Mouse (Mus musculus): ENCODE results near the gene 2010300C02Rik.

DNA sequence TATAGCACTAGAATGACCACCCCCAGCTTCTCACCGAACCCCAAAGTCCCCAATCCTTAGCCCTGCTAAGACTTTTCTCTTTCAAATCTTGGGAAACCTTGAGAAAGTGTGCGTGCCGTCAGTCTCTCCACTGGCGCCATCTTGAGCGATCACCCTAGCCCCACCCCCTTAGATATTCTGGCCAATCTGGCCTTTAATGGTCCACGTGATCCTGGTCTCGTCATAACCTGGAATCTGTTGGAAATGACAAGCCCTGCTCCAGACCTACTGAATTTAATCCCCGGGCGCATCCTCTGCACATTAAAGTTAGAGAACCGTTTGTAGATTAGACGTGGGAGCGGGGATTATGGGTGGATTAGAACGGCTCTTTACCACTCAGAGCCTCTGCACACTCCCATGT is 140.2 kb downstream of the 2010300C02Rik start:
- TF ChIP-seq CTCF (IDR thresholded peaks at IDR 0.05; ENCODE audit: insufficient read depth, low read length) (no peak), POLR2A (IDR thresholded peaks at IDR 0.05; ENCODE audit: borderline replicate concordance, extremely low read depth, low read depth, low read length) (no peak)

Measured in lung, adult 2 months (tissue).